Mouse (Mus musculus) MEL (cell line): ENCODE measurements around the gene Bcl3.

Source experiments
- CTCF ChIP-seq, 3 experiments: IDR thresholded peaks in 2 of 3; conservative IDR thresholded peaks in 1 of 3; 2 replicates each; pipeline ENCODE4 v1.5.1; 2011 to 2012; ENCODE audit warnings: low read length in 3 of 3, low read depth in 2 of 3, mild to moderate bottlenecking in 2 of 3, improper control_type of control experiment in 1 of 3, inconsistent platforms in 1 of 3, mixed read lengths in 1 of 3, moderate library complexity in 1 of 3; ENCODE audit not compliant: control insufficient read depth in 1 of 3, insufficient read depth in 1 of 3, poor library complexity in 1 of 3, severe bottlenecking in 1 of 3
- EP300 ChIP-seq, 2 experiments: IDR thresholded peaks; 2 replicates each; pipeline ENCODE4 v1.6.1; 2011; ENCODE audit warnings: improper control_type of control experiment in 2 of 2, low read length in 2 of 2, low read depth in 1 of 2, mild to moderate bottlenecking in 1 of 2
- ETS1 ChIP-seq: IDR thresholded peaks from 2 replicates; pipeline ENCODE4 v1.6.1; 2012; ENCODE audit warnings: low read depth, mild to moderate bottlenecking, inconsistent platforms, low read length, improper control_type of control experiment, moderate library complexity
- GATA1 ChIP-seq: IDR thresholded peaks from 2 replicates; pipeline ENCODE4 v1.6.1; 2011; ENCODE audit warnings: low read depth, low read length, improper control_type of control experiment
- MAFK ChIP-seq: IDR thresholded peaks from 2 replicates; pipeline ENCODE4 v1.6.1; 2011; ENCODE audit warnings: low read depth, mild to moderate bottlenecking, low read length, improper control_type of control experiment, borderline replicate concordance
- POLR2A ChIP-seq, 2 experiments: IDR thresholded peaks; 2 replicates each; pipeline ENCODE4 v1.6.1; 2011 to 2012; ENCODE audit warnings: low read length in 2 of 2, mild to moderate bottlenecking in 2 of 2, control low read depth in 1 of 2, improper control_type of control experiment in 1 of 2, low read depth in 1 of 2, moderate library complexity in 1 of 2; ENCODE audit not compliant: control insufficient read depth in 1 of 2, insufficient read depth in 1 of 2, poor library complexity in 1 of 2
- POLR2AphosphoS2 ChIP-seq: IDR thresholded peaks from 2 replicates; pipeline ENCODE4 v1.6.1; 2011; ENCODE audit warnings: low read length, improper control_type of control experiment
- TAL1 ChIP-seq: IDR thresholded peaks from 2 replicates; pipeline ENCODE4 v1.6.1; 2012; ENCODE audit warnings: mild to moderate bottlenecking, inconsistent platforms, low read length, moderate library complexity, mixed read lengths
- TBP ChIP-seq: IDR thresholded peaks from 2 replicates; pipeline ENCODE4 v1.8.0; 2011; ENCODE audit warnings: low read depth, low read length, improper control_type of control experiment
- TCF12 ChIP-seq: IDR thresholded peaks from 2 replicates; pipeline ENCODE4 v1.6.1; 2014; ENCODE audit warnings: low read depth, mild to moderate bottlenecking, inconsistent platforms, low read length, improper control_type of control experiment, moderate library complexity
- UBTF ChIP-seq: IDR thresholded peaks from 2 replicates; pipeline ENCODE4 v1.6.1; 2012; ENCODE audit warnings: low read depth, mild to moderate bottlenecking, inconsistent platforms, low read length, improper control_type of control experiment, moderate library complexity, borderline replicate concordance; ENCODE audit not compliant: insufficient read depth
- USF1 ChIP-seq: IDR thresholded peaks from 2 replicates; pipeline ENCODE4 v1.6.1; 2014; ENCODE audit warnings: low read depth, mild to moderate bottlenecking, inconsistent platforms, low read length, improper control_type of control experiment, moderate library complexity
- ZKSCAN1 ChIP-seq: IDR thresholded peaks from 2 replicates; pipeline ENCODE4 v1.6.1; 2012; ENCODE audit warnings: low read depth, mild to moderate bottlenecking, inconsistent platforms, low read length, improper control_type of control experiment, moderate library complexity
- ZNF384 ChIP-seq: IDR thresholded peaks from 2 replicates; pipeline ENCODE4 v1.6.1; 2012; ENCODE audit warnings: low read depth, mild to moderate bottlenecking, inconsistent platforms, low read length, improper control_type of control experiment

DNA sequence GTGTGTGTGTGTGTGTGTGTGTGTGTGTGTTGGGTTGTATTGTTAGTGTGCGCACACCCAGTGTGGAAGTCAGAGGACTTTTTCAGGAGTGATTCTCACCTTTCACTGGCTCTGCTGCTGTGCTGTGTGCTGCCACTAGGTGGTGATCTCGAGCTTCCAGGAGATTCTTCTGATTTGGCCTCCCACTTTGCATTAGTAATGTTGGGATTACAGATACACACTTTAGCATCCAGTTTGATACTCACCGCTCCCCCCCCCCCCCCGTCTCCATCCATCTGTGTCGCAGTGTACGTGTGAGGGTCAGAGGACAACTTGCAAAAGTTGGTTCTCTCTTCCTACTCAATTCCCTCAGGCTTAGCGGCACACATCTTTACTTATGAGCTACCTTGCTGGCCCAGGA lies 19.6 kb downstream of the Bcl3 start:
- TF ChIP-seq POLR2AphosphoS2 (no peak), CTCF (IDR thresholded peaks at IDR 0.05 in 2 of 3, conservative IDR thresholded peaks at IDR 0.05 in 1 of 3; ENCODE audit: control insufficient read depth in 1 of 3, insufficient read depth in 1 of 3, low read depth in 2 of 3, low read length in 3 of 3, poor library complexity in 1 of 3, severe bottlenecking in 1 of 3) (peak; percentile 84 to 89 (median 84)), POLR2A (IDR thresholded peaks at IDR 0.05; ENCODE audit: control insufficient read depth in 1 of 2, insufficient read depth in 1 of 2, low read depth in 1 of 2, low read length in 2 of 2, poor library complexity in 1 of 2) (no peak), TCF12 (no peak), ZNF384 (no peak), UBTF (no peak), MAFK (no peak), GATA1 (no peak), USF1 (no peak), ETS1 (no peak), TBP (no peak), EP300 (IDR thresholded peaks at IDR 0.05; ENCODE audit: low read depth in 1 of 2, low read length in 2 of 2) (no peak), ZKSCAN1 (no peak), TAL1 (no peak)
